Comparison of ENCODE assay signal across 11 mouse cellular contexts in the genomic region with DNA sequence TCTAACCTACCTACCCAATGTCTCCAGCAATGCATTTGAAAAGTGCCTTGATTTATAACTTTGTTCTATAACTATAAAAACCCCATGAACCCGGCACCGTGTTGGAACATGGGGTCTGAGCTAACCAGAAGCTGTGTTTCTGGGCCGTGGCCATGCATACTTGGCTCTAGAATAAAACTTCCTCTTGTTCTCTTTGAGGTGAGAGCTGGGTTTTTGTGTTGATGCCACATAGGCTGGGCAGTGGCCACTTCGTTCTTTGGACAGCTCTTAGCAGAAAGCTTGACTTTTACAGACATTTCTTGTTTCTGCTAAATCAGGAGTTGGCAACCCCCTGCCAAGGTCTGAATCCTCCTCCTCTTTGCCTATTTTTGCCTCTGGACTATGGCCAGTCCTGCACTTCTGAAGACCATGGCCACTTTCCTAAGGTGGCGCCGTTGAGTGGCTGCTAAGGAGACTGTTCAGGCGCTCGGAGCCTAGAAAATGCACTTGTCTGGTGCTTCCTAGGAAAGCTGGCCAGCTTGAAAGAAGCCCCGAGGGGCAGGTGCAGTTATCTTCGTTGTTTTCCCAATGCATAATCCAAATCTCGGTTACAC.
DNase-seq lines count a peak whose midpoint lies in the region; ATAC-seq lines count a peak whose summit lies in the region.
"Had no signal": no experiment of that assay in that cellular context is flagged by ENCODE, and none has a peak within 500 bp of the region (broad histone marks: within the 10 kb centered on the region; RNA-seq: fewer than 3 reads in every experiment).

No protein-coding gene starts in this region.

- no peak overlapping the region for H3K4me2 ChIP-seq in liver, embryonic 11.5 days
- H3K4me2 ChIP-seq: heart, embryonic 13.5 days had no signal

- H3K4me1 ChIP-seq in heart, embryonic 10.5 days, result no peaks in the 10 kb centered on the region
- no peaks in the 10 kb centered on the region for H3K4me1 ChIP-seq in liver, embryonic 11.5 days (replicated peaks; ENCODE audit: control insufficient read depth, insufficient read depth, low read length)
- H3K4me1 ChIP-seq: heart, embryonic 13.5 days had no signal

- no peak overlapping the region for H3K9ac ChIP-seq in liver, embryonic 11.5 days (ENCODE audit: low read depth, low read length)
- H3K9ac ChIP-seq: heart, embryonic 13.5 days had no signal

- intact Hi-C loops in left cerebral cortex, postnatal 14 days (cut with DNase I), result loop anchor here (10.0 kb wide), 1 partner anchor 270 kb away; a partner anchor contains a TSS

- no peak overlapping the region for H3K27ac ChIP-seq in heart, embryonic 10.5 days
- H3K27ac ChIP-seq in liver, embryonic 11.5 days (ENCODE audit: low read depth, low read length), result no peak overlapping the region
- H3K27ac ChIP-seq: heart, embryonic 13.5 days had no signal

- H3K4me3 ChIP-seq in heart, embryonic 10.5 days, result no peak overlapping the region
- H3K4me3 ChIP-seq in liver, embryonic 11.5 days (ENCODE audit: low read depth, low read length), result no peak overlapping the region
- H3K4me3 ChIP-seq: heart, embryonic 13.5 days had no signal

- no peak for ATAC-seq in liver, embryonic 11.5 days (replicated peaks; ENCODE audit: low FRiP score)

- no peaks in the 10 kb centered on the region for H3K9me3 ChIP-seq in heart, embryonic 10.5 days
- H3K9me3 ChIP-seq in liver, embryonic 11.5 days (ENCODE audit: control insufficient read depth, low read length), result no peaks in the 10 kb centered on the region
- H3K9me3 ChIP-seq: heart, embryonic 13.5 days had no signal

- WGBS in heart, embryonic 10.5 days, result 68% methylated on average over 11 of the region's 11 CpGs
- WGBS in liver, embryonic 11.5 days, result 67% methylated on average over 11 of the region's 11 CpGs

- peak; percentile 8 for DNase-seq in heart, postnatal 4 days
- no peak for DNase-seq in heart, embryonic 10.5 days (ENCODE audit: low spot score)
- peak; percentile 31 for DNase-seq in cerebellum, adult 11-12 months
- DNase-seq in fibroblast of lung, adult 2 months (ENCODE audit: low read depth), result peak; percentile 9
- peak; percentile 57 to 61 for DNase-seq in left cerebral cortex, postnatal 14 days (ENCODE audit: low spot score in 2 of 2)
- DNase-seq in B cell, adult 2 months, result no peak
- no peak for DNase-seq in liver, embryonic 11.5 days (ENCODE audit: low spot score)
- no peak for DNase-seq in MN1 (ENCODE audit: low spot score)
- DNase-seq: lung, adult 2 months had no signal

- H3K27me3 ChIP-seq in heart, embryonic 10.5 days (ENCODE audit: insufficient read depth, poor library complexity, severe bottlenecking), result no peaks in the 10 kb centered on the region
- H3K27me3 ChIP-seq in liver, embryonic 11.5 days (replicated peaks; ENCODE audit: control insufficient read depth, insufficient read depth, low read length), result no peaks in the 10 kb centered on the region
- H3K27me3 ChIP-seq: CH12.LX; heart, embryonic 13.5 days had no signal

- H3K36me3 ChIP-seq in heart, embryonic 10.5 days, result no peaks in the 10 kb centered on the region
- H3K36me3 ChIP-seq in liver, embryonic 11.5 days (ENCODE audit: control insufficient read depth, insufficient read depth, low read length), result no peaks in the 10 kb centered on the region
- H3K36me3 ChIP-seq: heart, embryonic 13.5 days had no signal

Comparison
In these comparisons a context has a peak if more than half of its experiments do, and no peak if none do; other contexts are left out.
1. DNase-seq: peak in heart, postnatal 4 days (single experiment), cerebellum, adult 11-12 months (single experiment), fibroblast of lung, adult 2 months (single experiment) and left cerebral cortex, postnatal 14 days (2 of 2); none in heart, embryonic 10.5 days (single experiment), B cell, adult 2 months (0 of 2), liver, embryonic 11.5 days (single experiment) and MN1 (single experiment).